Mouse (Mus musculus) liver, embryonic 16.5 days (tissue): ENCODE measurements around the gene Il9r. TPM values are rescaled to one million over a fixed set of nuclear protein-coding genes. Genes with fewer than 3 reads are reported as not detected.

Experiments
- ATAC-seq: fragments of 200-750 bp; cut with Nextera tagmentation; 2 replicates; pipeline ENCODE4 v1.8.0; 2017; ENCODE audit warnings: low read depth, mild to moderate bottlenecking, moderate number of reproducible peaks, moderate library complexity
- H3K27ac ChIP-seq: fragments of 300-500 bp; sonication (generic); 2 replicates; pipeline ENCODE4 v1.5.1; 2014; ENCODE audit warnings: mild to moderate bottlenecking, low read length
- H3K27me3 ChIP-seq: fragments of 300-500 bp; sonication (generic); 2 replicates; pipeline ENCODE4 v1.6.1; 2014; ENCODE audit warnings: low read depth, low read length, mixed read lengths; ENCODE audit not compliant: control insufficient read depth, insufficient read depth
- H3K36me3 ChIP-seq: fragments of 300-500 bp; sonication (generic); 2 replicates; pipeline ENCODE4 v1.6.1; 2014; ENCODE audit warnings: mild to moderate bottlenecking; ENCODE audit not compliant: control insufficient read depth, insufficient read depth
- H3K4me1 ChIP-seq: fragments of 300-500 bp; sonication (generic); 2 replicates; pipeline ENCODE4 v1.6.1; 2014; ENCODE audit warnings: low read depth, low read length, mixed read lengths; ENCODE audit not compliant: control insufficient read depth
- H3K4me2 ChIP-seq: fragments of 300-500 bp; sonication (generic); 2 replicates; pipeline ENCODE4 v1.6.1; 2014; ENCODE audit warnings: low read depth, low read length, mixed read lengths
- H3K4me3 ChIP-seq: fragments of 300-500 bp; sonication (generic); 2 replicates; pipeline ENCODE4 v1.5.1; 2014; ENCODE audit warnings: low read depth, mild to moderate bottlenecking, low read length
- H3K9ac ChIP-seq: fragments of 300-500 bp; sonication (generic); 2 replicates; pipeline ENCODE4 v1.6.1; 2014; ENCODE audit warnings: low read depth, low read length
- H3K9me3 ChIP-seq: fragments of 300-500 bp; sonication (generic); replicated peaks from 2 replicates; pipeline ENCODE4 v1.6.1; 2016; ENCODE audit warnings: low read length; ENCODE audit not compliant: control insufficient read depth
- WGBS: fragments of 180-500 bp; shearing (Covaris S2); extraction: QIAGEN DNeasy Blood & Tissue Kit; methylation state at CpG from one replicate; pipeline ENCODE4 v1.1.7; 2014; ENCODE audit not compliant: insufficient replicate concordance; 5-methylcytosine and 5-hydroxymethylcytosine counted together
- polyA plus RNA-seq: library from polyadenylated mRNA; unstranded; fragments of >200 nt; fragmentation: Nextera tagmentation; extraction: Ambion mirVana; gene quantifications from 2 replicates; pipeline ENCODE4 v1.2.1, GENCODE M21; 2015

Gene Il9r
- polyA plus RNA-seq, 1 experiment from 2014 or later, result not detected

DNA sequence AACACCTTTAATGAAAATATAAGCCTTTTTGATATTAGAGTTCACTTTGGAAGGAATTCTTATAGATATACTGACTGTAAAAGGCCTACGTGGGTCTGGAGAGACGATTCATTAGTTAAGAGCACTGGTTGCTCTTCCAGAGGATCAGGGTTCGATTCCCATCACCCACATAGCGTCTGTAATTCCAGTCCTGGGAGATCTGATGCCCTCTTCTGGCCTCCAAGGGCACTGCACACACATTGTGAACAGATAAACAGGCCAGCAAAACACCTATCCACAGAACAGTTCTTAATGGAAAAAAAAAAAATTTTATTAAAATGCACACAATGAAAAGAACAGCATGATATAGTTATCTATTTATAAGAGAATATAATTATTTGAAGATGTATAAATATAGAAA, 12.8 kb downstream of the Il9r start:
- H3K27me3 ChIP-seq, result no peaks in the 10 kb centered on the region
- no peak overlapping the region for H3K9ac ChIP-seq
- no peak overlapping the region for H3K4me2 ChIP-seq
- H3K27ac ChIP-seq, result no peak overlapping the region
- peaks cover 2% of the 10 kb centered on the region; the same call in 1 of the 2 replicates for H3K4me1 ChIP-seq
- 73% methylated on average over 4 of the region's 4 CpGs for WGBS
- H3K9me3 ChIP-seq, result no peaks in the 10 kb centered on the region
- no peaks in the 10 kb centered on the region for H3K36me3 ChIP-seq
- H3K4me3 ChIP-seq, result no peak overlapping the region
- ATAC-seq, result no peak

DNA sequence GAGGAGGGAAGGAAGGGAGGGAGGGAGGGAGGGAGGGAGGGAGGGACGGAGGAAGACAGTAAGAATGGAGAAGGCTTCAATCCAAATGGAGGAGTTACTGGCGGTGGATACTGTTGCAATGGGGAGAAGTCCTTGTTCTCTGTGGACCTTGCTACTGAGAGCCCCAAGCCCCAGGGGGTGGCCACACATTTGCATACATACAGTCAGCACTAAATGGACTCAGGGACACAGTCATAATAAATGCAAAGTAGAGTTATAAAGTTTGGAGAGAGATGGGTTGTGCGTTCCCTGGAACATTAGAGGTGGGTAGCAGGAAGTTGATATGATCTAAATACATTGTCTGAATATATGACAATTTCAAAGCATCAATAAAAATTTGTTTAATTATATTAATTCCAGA, 14.0 kb downstream of the Il9r start:
- no peak overlapping the region for H3K4me3 ChIP-seq
- WGBS, result 59% methylated on average over 3 of the region's 3 CpGs
- H3K9me3 ChIP-seq, result no peaks in the 10 kb centered on the region
- no peaks in the 10 kb centered on the region; the same call in 1 of the 2 replicates for H3K27me3 ChIP-seq
- H3K27ac ChIP-seq, result no peak overlapping the region
- peaks cover 2% of the 10 kb centered on the region; the same call in 1 of the 2 replicates for H3K4me1 ChIP-seq
- no peaks in the 10 kb centered on the region for H3K36me3 ChIP-seq
- H3K9ac ChIP-seq, result no peak overlapping the region
- no peak overlapping the region for H3K4me2 ChIP-seq
- ATAC-seq, result no peak

DNA sequence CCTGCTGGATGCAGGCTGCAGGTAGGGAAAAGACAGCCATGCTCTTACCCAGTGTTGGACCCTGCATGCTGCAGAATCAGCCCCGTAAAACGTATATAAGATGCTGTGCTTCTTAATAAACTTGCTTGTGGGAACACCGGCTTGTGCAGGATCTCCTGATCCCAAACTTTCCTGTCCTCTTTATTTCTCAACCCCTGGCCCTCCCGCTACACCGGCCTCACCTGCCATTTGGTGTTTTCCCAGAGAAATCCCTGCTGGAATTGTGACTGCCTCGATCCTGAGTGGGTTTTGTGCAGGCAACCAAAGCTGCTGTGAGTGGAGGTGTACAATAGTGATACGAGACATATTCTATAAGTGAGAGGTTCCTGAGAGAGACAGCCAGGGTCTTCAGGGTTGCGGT, 15.6 kb downstream of the Il9r start:
- H3K36me3 ChIP-seq, result no peaks in the 10 kb centered on the region
- H3K9me3 ChIP-seq, result no peaks in the 10 kb centered on the region
- no peak for ATAC-seq
- peaks cover 2% of the 10 kb centered on the region; the same call in 1 of the 2 replicates for H3K4me1 ChIP-seq
- H3K27me3 ChIP-seq, result no peaks in the 10 kb centered on the region; the same call in 1 of the 2 replicates
- no peak overlapping the region for H3K4me2 ChIP-seq
- no peak overlapping the region for H3K27ac ChIP-seq
- no peak overlapping the region for H3K4me3 ChIP-seq
- WGBS, result 71% methylated on average over 8 of the region's 8 CpGs
- H3K9ac ChIP-seq, result no peak overlapping the region

DNA sequence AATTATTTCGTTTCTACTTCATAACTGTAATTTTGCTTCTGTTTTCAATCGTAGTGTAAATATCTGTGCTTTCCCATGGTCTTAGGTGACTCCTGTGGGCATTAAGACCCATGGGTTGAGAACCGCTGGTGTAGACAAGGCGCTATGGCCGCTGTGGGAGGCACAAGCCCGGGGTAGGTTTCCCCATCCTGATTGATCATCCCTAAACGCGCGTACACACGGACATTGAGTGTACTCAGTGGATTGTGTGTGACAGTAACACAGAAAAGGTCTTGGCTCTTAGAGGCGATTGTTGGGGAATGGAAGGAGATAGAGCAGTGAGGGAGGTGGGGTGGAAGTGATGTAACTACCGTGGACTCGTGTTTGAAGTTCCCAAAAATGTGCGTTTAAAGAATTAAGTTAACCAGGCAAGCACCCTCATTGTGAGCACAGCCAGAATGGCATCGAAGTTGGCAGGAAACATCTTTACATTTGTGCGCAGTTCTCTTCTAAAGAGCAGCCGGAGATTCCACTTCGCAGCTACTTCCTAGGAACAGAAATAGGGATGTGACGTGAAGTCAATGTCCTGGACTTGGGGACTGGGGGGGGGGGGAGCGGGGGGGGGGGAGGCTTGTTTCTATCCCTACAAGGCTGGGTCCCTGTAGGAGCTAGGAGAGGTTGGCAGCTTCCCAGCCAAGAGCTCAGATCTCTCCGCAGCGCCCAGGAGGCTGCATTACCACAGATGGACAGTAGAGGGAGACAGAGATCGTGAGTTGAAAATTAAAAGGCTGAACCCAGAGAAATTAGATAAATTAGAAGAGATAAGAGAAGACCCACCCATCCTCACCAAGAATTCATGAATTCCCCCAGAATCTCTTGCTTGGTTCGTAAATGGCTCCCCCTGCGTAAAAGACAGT, 17.9 kb downstream of the Il9r start:
- no peaks in the 10 kb centered on the region; the same call in 1 of the 2 replicates for H3K27me3 ChIP-seq
- WGBS, result 42% methylated on average over 23 of the region's 25 CpGs
- no peak for ATAC-seq
- no peaks in the 10 kb centered on the region for H3K9me3 ChIP-seq
- peaks cover 2% of the 10 kb centered on the region; the same call in 1 of the 2 replicates for H3K4me1 ChIP-seq
- H3K4me2 ChIP-seq, result no peak overlapping the region
- H3K27ac ChIP-seq, result no peak overlapping the region
- no peak overlapping the region for H3K4me3 ChIP-seq
- H3K36me3 ChIP-seq, result no peaks in the 10 kb centered on the region
- H3K9ac ChIP-seq, result no peak overlapping the region

DNA sequence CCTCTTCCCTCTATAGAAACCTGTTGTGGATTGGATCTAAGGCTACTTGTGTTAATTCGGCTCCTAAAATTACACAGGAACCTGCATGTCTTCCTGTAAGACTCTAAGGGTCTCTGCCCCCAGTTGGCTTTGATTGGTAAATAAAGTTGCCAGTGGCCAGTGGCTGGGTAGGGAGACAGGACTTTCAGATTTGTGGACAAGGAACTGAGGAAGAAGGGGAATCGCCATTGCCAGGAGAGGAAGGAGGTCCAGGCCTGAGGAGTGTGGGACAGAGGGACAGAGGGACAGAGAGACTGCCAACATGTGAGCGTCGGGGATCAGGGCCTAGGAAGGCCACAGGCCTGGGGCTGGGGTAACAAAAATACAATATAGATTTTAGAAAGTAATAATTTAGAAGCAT, 18.8 kb downstream of the Il9r start:
- H3K27ac ChIP-seq, result no peak overlapping the region
- no peak overlapping the region for H3K4me3 ChIP-seq
- peaks cover 2% of the 10 kb centered on the region; the same call in 1 of the 2 replicates for H3K4me1 ChIP-seq
- no peak overlapping the region for H3K9ac ChIP-seq
- no peaks in the 10 kb centered on the region; the same call in 1 of the 2 replicates for H3K27me3 ChIP-seq
- no peak overlapping the region for H3K4me2 ChIP-seq
- no peaks in the 10 kb centered on the region for H3K9me3 ChIP-seq
- no peak for ATAC-seq
- WGBS, result 69% methylated on average over 4 of the region's 4 CpGs
- H3K36me3 ChIP-seq, result no peaks in the 10 kb centered on the region

DNA sequence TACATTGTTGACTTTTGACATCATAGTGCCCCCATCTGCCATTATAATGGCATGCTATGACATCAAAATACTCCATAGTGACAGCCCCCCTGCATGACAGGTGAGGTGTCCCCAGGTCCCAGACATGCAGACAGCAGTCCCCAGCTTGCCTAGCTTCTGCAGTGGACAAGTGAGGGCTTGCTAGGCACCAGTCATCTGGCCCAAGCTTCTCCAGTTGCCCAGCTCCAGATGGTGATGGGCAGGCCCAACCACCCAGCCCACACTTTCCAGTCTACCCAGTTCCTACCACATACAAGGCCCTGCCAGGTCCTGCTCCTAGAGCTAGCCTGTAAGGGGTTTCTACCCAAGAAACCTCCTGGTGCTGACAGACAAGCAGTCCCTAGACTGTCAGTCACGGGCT, 21.6 kb downstream of the Il9r start:
- 53% methylated on average over 1 of the region's 1 CpGs for WGBS
- Histone ChIP-seq H3K4me1 (peaks cover 2% of the 10 kb centered on the region; the same call in 1 of the 2 replicates), H3K4me2 (no peak overlapping the region), H3K27ac (no peak overlapping the region), H3K27me3 (no peaks in the 10 kb centered on the region; the same call in 1 of the 2 replicates), H3K4me3 (no peak overlapping the region), H3K9me3 (no peaks in the 10 kb centered on the region), H3K36me3 (no peaks in the 10 kb centered on the region), H3K9ac (no peak overlapping the region)
- no peak for ATAC-seq

DNA sequence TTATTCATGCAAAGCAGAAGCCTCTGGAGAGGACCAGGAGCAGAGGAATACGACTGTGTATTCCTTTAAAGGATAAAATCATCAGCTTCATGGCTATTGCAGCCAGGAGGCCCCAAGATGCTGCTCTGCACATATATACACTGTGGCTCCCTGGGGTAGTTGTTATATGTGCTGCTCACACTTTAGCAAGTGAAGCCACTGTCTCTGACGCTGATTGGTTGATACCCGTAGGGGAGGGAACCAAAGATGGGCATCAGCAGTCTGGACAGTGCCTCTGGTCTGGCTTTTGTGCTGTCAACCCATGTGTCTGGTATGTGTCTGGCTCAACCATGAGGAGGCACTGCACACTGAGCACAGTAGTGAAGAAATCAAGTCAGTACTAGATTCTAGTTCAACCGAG, 33.4 kb downstream of the Il9r start:
- Histone ChIP-seq H3K27ac (no peak overlapping the region), H3K36me3 (no peaks in the 10 kb centered on the region), H3K4me3 (no peak overlapping the region), H3K4me2 (no peak overlapping the region), H3K9ac (no peak overlapping the region), H3K9me3 (no peaks in the 10 kb centered on the region), H3K4me1 (no peaks in the 10 kb centered on the region), H3K27me3 (peaks cover 5% of the 10 kb centered on the region)
- no peak for ATAC-seq
- 53% methylated on average over 4 of the region's 4 CpGs for WGBS

DNA sequence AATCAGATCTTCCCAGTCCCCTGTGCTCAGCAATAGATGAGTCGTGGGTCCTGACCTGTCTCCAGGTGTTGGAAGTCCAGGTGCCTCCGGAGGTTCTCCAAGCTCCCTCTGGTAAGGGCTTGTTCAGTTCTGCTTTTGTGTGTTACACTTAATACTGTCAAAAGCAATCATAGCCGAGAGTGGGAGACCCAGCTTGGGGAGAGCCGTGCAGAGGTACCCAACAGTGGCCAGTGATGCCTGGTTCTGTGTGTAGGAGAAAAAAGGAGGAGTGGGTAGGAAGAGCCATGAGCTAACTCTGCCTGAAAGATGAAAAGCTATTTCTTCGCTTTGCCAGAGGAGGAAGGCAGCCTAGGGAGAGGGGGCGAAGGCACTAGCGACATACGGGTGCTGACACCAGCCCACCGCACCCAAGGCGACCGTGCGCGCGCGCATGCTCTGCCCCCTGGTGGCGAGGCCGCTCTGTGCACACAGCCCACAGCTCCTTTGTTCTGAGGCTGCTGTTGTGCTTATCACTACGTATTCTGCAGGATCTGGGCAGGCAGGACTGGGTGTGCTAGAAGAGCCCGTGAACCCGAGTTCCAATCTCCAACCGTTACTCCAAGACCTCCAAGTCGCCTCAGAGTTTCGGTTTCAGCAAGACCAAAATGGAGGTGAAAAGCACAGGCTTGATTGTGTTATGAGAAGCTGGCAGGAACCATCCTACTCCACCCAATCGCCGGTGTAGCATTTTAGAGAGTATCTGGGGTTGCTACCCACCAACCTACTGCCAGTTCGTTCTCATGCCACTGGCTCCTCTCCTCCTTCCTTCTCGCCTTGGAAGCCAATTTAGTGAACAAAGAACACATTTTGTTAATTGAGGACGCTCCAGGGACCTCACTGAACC, 37.9 kb downstream of the Il9r start:
- no peak overlapping the region for H3K4me3 ChIP-seq
- H3K27me3 ChIP-seq, result peaks cover 10% of the 10 kb centered on the region
- WGBS, result 11% methylated on average over 28 of the region's 28 CpGs
- no peaks in the 10 kb centered on the region for H3K36me3 ChIP-seq
- no peaks in the 10 kb centered on the region for H3K4me1 ChIP-seq
- H3K27ac ChIP-seq, result no peak overlapping the region
- no peak overlapping the region for H3K9ac ChIP-seq
- no peak overlapping the region for H3K4me2 ChIP-seq
- no peak for ATAC-seq
- H3K9me3 ChIP-seq, result no peaks in the 10 kb centered on the region
